Mouse (Mus musculus) midbrain, embryonic 10.5 days (tissue): ENCODE measurements around the gene Cltb. TPM values are rescaled to one million over a fixed set of nuclear protein-coding genes. Genes with fewer than 3 reads are reported as not detected.

Source experiments
- DNase-seq: peaks from one replicate; pipeline ENCODE4 v3.0.0-alpha.2; 2017; ENCODE audit warnings: low spot score
- H3K27ac ChIP-seq: fragments of 300-500 bp; sonication (generic); replicated peaks from 2 replicates; pipeline ENCODE4 v1.5.1; 2016; ENCODE audit warnings: mild to moderate bottlenecking
- H3K27me3 ChIP-seq: fragments of 300-500 bp; sonication (generic); 2 replicates; pipeline ENCODE4 v1.6.1; 2016; ENCODE audit warnings: low read depth, mild to moderate bottlenecking; ENCODE audit not compliant: poor library complexity, severe bottlenecking
- H3K36me3 ChIP-seq: fragments of 300-500 bp; sonication (generic); 2 replicates; pipeline ENCODE4 v1.6.1; 2016; ENCODE audit warnings: mild to moderate bottlenecking, moderate library complexity
- H3K4me1 ChIP-seq: fragments of 300-500 bp; sonication (generic); 2 replicates; pipeline ENCODE4 v1.6.1; 2016
- H3K4me3 ChIP-seq: fragments of 300-500 bp; sonication (generic); 2 replicates; pipeline ENCODE4 v1.5.1; 2016; ENCODE audit warnings: mild to moderate bottlenecking, moderate library complexity
- H3K9me3 ChIP-seq: fragments of 300-500 bp; sonication (generic); replicated peaks from 2 replicates; pipeline ENCODE4 v1.6.1; 2016; ENCODE audit warnings: mild to moderate bottlenecking
- WGBS: fragments of 180-500 bp; shearing (Covaris S2); methylation state at CpG from one replicate; pipeline ENCODE4 v1.1.7; 2016; 5-methylcytosine and 5-hydroxymethylcytosine counted together
- polyA plus RNA-seq: library from polyadenylated mRNA; unstranded; fragments of >200 nt; fragmentation: Nextera tagmentation; extraction: Ambion mirVana; gene quantifications from 2 replicates; pipeline ENCODE4 v1.2.1, GENCODE M21; 2016

The Cltb gene
- polyA plus RNA-seq, 1 experiment from 2014 or later = 18.7 TPM

GRCm38 (mm10) chr13:54569282-54569681 lies 41.9 kb downstream of the Cltb start:
- 56% methylated on average over 1 of the region's 1 CpGs for WGBS

GRCm38 (mm10) chr13:54568380-54568779 lies 42.8 kb downstream of the Cltb start:
- WGBS = 43% methylated on average over 5 of the region's 5 CpGs
- Histone ChIP-seq H3K4me3 (no peak overlapping the region), H3K27ac (no peak overlapping the region), H3K36me3 (peaks cover 4% of the 10 kb centered on the region), H3K27me3 (peaks cover 8% of the 10 kb centered on the region), H3K4me1 (peaks cover 26% of the 10 kb centered on the region), H3K9me3 (no peaks in the 10 kb centered on the region)
- DNase-seq = no peak

More at GRCm38 (mm10) chr13:54569282-54569681, 41.9 kb downstream of the Cltb start:
- no peak overlapping the region for H3K4me3 ChIP-seq
- no peaks in the 10 kb centered on the region for H3K36me3 ChIP-seq
- H3K9me3 ChIP-seq = no peaks in the 10 kb centered on the region
- H3K27me3 ChIP-seq = peaks cover 17% of the 10 kb centered on the region
- no peak for DNase-seq
- peaks cover 18% of the 10 kb centered on the region for H3K4me1 ChIP-seq
- H3K27ac ChIP-seq = no peak overlapping the region

GRCm38 (mm10) chr13:54565594-54566345 lies 45.4 kb downstream of the Cltb start:
- peak; percentile 59 for DNase-seq
- 43% methylated on average over 8 of the region's 8 CpGs for WGBS
- peak overlapping the region; percentile 97 for H3K27ac ChIP-seq
- no peaks in the 10 kb centered on the region for H3K27me3 ChIP-seq
- H3K4me1 ChIP-seq = peaks cover 20% of the 10 kb centered on the region
- peaks cover 30% of the 10 kb centered on the region for H3K36me3 ChIP-seq
- peak overlapping the region; percentile 97 for H3K4me3 ChIP-seq
- no peaks in the 10 kb centered on the region for H3K9me3 ChIP-seq

- Histone ChIP-seq H3K36me3 (peaks cover 36% of the 10 kb centered on the region), H3K4me3 (peak within 1 kb of the TSS; percentile 97), H3K9me3 (no peaks in the 10 kb centered on the region), H3K27ac (peak within 1 kb of the TSS; percentile 97), H3K27me3 (no peaks in the 10 kb centered on the region), H3K4me1 (peaks cover 20% of the 10 kb centered on the region)
- under 1% methylated on average over 27 of the region's 27 CpGs for WGBS
- DNase-seq = peak; percentile 95
Measured at GRCm38 (mm10) chr13:54565201-54565581, 46.0 kb downstream of the Cltb start, which contains the start of gene 4833439L19Rik. Gene 4833439L19Rik (minus strand): TSS chr13:54565435.

- H3K27ac ChIP-seq = peak overlapping the region; percentile 97
- peak overlapping the region; percentile 97 for H3K4me3 ChIP-seq
- WGBS = 14% methylated on average over 45 of the region's 45 CpGs
Measured at GRCm38 (mm10) chr13:54564232-54565200, 46.6 kb downstream of the Cltb start.

GRCm38 (mm10) chr13:54562562-54562961 lies 48.6 kb downstream of the Cltb start:
- no peak for DNase-seq
- WGBS = 85% methylated on average over 7 of the region's 7 CpGs
- no peaks in the 10 kb centered on the region for H3K9me3 ChIP-seq
- no peak overlapping the region for H3K27ac ChIP-seq
- no peaks in the 10 kb centered on the region for H3K27me3 ChIP-seq
- H3K4me3 ChIP-seq = no peak overlapping the region
- H3K4me1 ChIP-seq = peaks cover 20% of the 10 kb centered on the region
- peaks cover 62% of the 10 kb centered on the region for H3K36me3 ChIP-seq

More at GRCm38 (mm10) chr13:54564232-54565200, 46.6 kb downstream of the Cltb start:
- Histone ChIP-seq H3K27me3 (no peaks in the 10 kb centered on the region), H3K9me3 (no peaks in the 10 kb centered on the region), H3K4me1 (peaks cover 20% of the 10 kb centered on the region), H3K36me3 (peaks cover 43% of the 10 kb centered on the region)
- no peak for DNase-seq

GRCm38 (mm10) chr13:54560608-54561007 lies 50.5 kb downstream of the Cltb start:
- Histone ChIP-seq H3K27ac (no peak overlapping the region), H3K9me3 (no peaks in the 10 kb centered on the region), H3K4me3 (no peak overlapping the region), H3K27me3 (no peaks in the 10 kb centered on the region), H3K4me1 (peaks cover 15% of the 10 kb centered on the region), H3K36me3 (peaks cover 82% of the 10 kb centered on the region)
- 95% methylated on average over 7 of the region's 7 CpGs for WGBS
- no peak for DNase-seq

GRCm38 (mm10) chr13:54559656-54560055 lies 51.5 kb downstream of the Cltb start:
- H3K36me3 ChIP-seq = peaks cover 92% of the 10 kb centered on the region
- WGBS = 94% methylated on average over 2 of the region's 2 CpGs
- H3K4me3 ChIP-seq = no peak overlapping the region
- peaks cover 12% of the 10 kb centered on the region for H3K4me1 ChIP-seq
- DNase-seq = no peak
- H3K27me3 ChIP-seq = no peaks in the 10 kb centered on the region
- H3K27ac ChIP-seq = no peak overlapping the region
- H3K9me3 ChIP-seq = no peaks in the 10 kb centered on the region

GRCm38 (mm10) chr13:54557652-54558051 lies 53.5 kb downstream of the Cltb start:
- Histone ChIP-seq H3K27ac (no peak overlapping the region), H3K4me1 (no peaks in the 10 kb centered on the region), H3K4me3 (no peak overlapping the region), H3K27me3 (no peaks in the 10 kb centered on the region), H3K9me3 (no peaks in the 10 kb centered on the region), H3K36me3 (peaks cover 98% of the 10 kb centered on the region)
- DNase-seq = no peak
- WGBS = 89% methylated on average over 1 of the region's 1 CpGs

GRCm38 (mm10) chr13:54556796-54557195 lies 54.3 kb downstream of the Cltb start:
- DNase-seq = no peak
- H3K36me3 ChIP-seq = peaks cover 98% of the 10 kb centered on the region

GRCm38 (mm10) chr13:54556176-54556575 lies 55.0 kb downstream of the Cltb start:
- H3K27me3 ChIP-seq = no peaks in the 10 kb centered on the region
- DNase-seq = no peak
- H3K4me3 ChIP-seq = no peak overlapping the region
- WGBS = 93% methylated on average over 9 of the region's 9 CpGs
- no peak overlapping the region for H3K27ac ChIP-seq
- no peaks in the 10 kb centered on the region for H3K9me3 ChIP-seq
- peaks cover 98% of the 10 kb centered on the region for H3K36me3 ChIP-seq
- H3K4me1 ChIP-seq = no peaks in the 10 kb centered on the region

More at GRCm38 (mm10) chr13:54556796-54557195, 54.3 kb downstream of the Cltb start:
- H3K27ac ChIP-seq = no peak overlapping the region
- H3K27me3 ChIP-seq = no peaks in the 10 kb centered on the region
- no peaks in the 10 kb centered on the region for H3K9me3 ChIP-seq
- H3K4me1 ChIP-seq = no peaks in the 10 kb centered on the region
- WGBS = 92% methylated on average over 3 of the region's 3 CpGs
- H3K4me3 ChIP-seq = no peak overlapping the region

- H3K9me3 ChIP-seq = no peaks in the 10 kb centered on the region
- no peak overlapping the region for H3K27ac ChIP-seq
- DNase-seq = no peak
- peaks cover 81% of the 10 kb centered on the region for H3K36me3 ChIP-seq
- 85% methylated on average over 7 of the region's 7 CpGs for WGBS
- no peaks in the 10 kb centered on the region for H3K4me1 ChIP-seq
- H3K4me3 ChIP-seq = no peak overlapping the region
- no peaks in the 10 kb centered on the region for H3K27me3 ChIP-seq
Measured at GRCm38 (mm10) chr13:54548036-54548435, 63.1 kb downstream of the Cltb start.
